Mouse (Mus musculus) liver, postnatal 0 days (tissue): ENCODE measurements around the gene Got2. TPM values are rescaled to one million over a fixed set of nuclear protein-coding genes. Genes with fewer than 3 reads are reported as not detected.

Experiments used
- ATAC-seq: fragments of 200-750 bp; cut with Nextera tagmentation; 2 replicates; pipeline ENCODE4 v1.8.0; 2017; ENCODE audit warnings: mild to moderate bottlenecking, moderate library complexity
- DNase-seq: peaks from one replicate; pipeline ENCODE4 v3.0.0-alpha.2; 2016
- H3K27ac ChIP-seq: fragments of 300-500 bp; sonication (generic); 2 replicates; pipeline ENCODE4 v1.5.1; 2014; ENCODE audit warnings: antibody characterized with exemption, moderate library complexity, mild to moderate bottlenecking, low read depth
- H3K27me3 ChIP-seq: fragments of 300-500 bp; sonication (generic); 2 replicates; pipeline ENCODE4 v1.6.1; 2014; ENCODE audit warnings: low read length, control low read depth, mixed read lengths; ENCODE audit not compliant: insufficient read depth
- H3K36me3 ChIP-seq: fragments of 300-500 bp; sonication (generic); replicated peaks from 2 replicates; pipeline ENCODE4 v1.6.1; 2014; ENCODE audit warnings: mild to moderate bottlenecking, control low read depth, low read length, moderate library complexity, mixed read lengths; ENCODE audit not compliant: insufficient read depth
- H3K4me1 ChIP-seq: fragments of 300-500 bp; sonication (generic); 2 replicates; pipeline ENCODE4 v1.6.1; 2014; ENCODE audit warnings: antibody characterized with exemption, mild to moderate bottlenecking, control low read depth; ENCODE audit not compliant: insufficient read depth
- H3K4me2 ChIP-seq: fragments of 300-500 bp; sonication (generic); 2 replicates; pipeline ENCODE4 v1.6.1; 2014; ENCODE audit warnings: low read depth, mild to moderate bottlenecking, low read length, moderate library complexity, mixed read lengths
- H3K4me3 ChIP-seq: fragments of 300-500 bp; sonication (generic); 2 replicates; pipeline ENCODE4 v1.5.1; 2014; ENCODE audit warnings: low read depth, low read length
- H3K9ac ChIP-seq: fragments of 300-500 bp; sonication (generic); replicated peaks from 2 replicates; pipeline ENCODE4 v1.6.1; 2014; ENCODE audit warnings: mild to moderate bottlenecking, moderate library complexity
- H3K9me3 ChIP-seq: fragments of 300-500 bp; sonication (generic); 2 replicates; pipeline ENCODE4 v1.6.1; 2016; ENCODE audit warnings: mild to moderate bottlenecking, control low read depth, low read length, mixed read lengths
- CTCF ChIP-seq: sonication (generic); IDR thresholded peaks from 2 replicates; pipeline ENCODE4 v1.5.1; 2016; ENCODE audit warnings: antibody characterized with exemption, low read depth
- EP300 ChIP-seq: IDR thresholded peaks from 2 replicates; pipeline ENCODE4 v1.6.1; 2016; ENCODE audit warnings: antibody characterized with exemption, low read depth, mild to moderate bottlenecking
- WGBS: fragments of 180-500 bp; shearing (Covaris S2); extraction: QIAGEN DNeasy Blood & Tissue Kit; methylation state at CpG from one replicate; pipeline ENCODE4 v1.1.7; 2014; ENCODE audit not compliant: insufficient replicate concordance; 5-methylcytosine and 5-hydroxymethylcytosine counted together
- polyA plus RNA-seq: library from polyadenylated mRNA; unstranded; fragments of >200 nt; fragmentation: Nextera tagmentation; extraction: Ambion mirVana; gene quantifications from 2 replicates; pipeline ENCODE4 v1.2.1, GENCODE M21; 2015

Gene Got2
- polyA plus RNA-seq, 1 experiment from 2014 or later = 308 TPM

- Histone ChIP-seq H3K9ac (no peak overlapping the region), H3K9me3 (no peaks in the 10 kb centered on the region)
- DNase-seq = no peak
Measured at GRCm38 (mm10) chr8:95907885-95908284, 19.5 kb upstream of the Got2 start.

DNA sequence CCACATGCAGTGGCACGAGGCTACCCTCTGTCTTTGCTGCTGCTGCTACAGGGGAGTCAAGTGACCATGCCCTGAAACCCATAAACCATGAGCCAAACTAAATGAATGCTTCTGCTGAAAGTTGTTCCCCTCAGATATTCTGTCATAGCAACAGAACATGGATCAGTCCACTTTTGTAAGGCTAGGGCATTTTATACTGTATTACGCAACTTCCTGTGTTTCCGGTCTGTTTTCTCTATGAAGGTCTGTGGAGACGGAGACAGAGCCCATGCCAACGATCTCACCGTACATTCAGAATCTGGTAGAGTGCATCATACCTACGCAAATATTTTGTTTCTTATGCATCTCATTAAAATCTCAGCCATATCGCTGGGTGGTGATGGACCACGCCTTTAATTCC is 18.4 kb upstream of the Got2 start:
- Histone ChIP-seq H3K4me2 (no peak overlapping the region), H3K9me3 (no peaks in the 10 kb centered on the region), H3K27me3 (no peaks in the 10 kb centered on the region), H3K9ac (no peak overlapping the region), H3K27ac (no peak overlapping the region), H3K36me3 (no peaks in the 10 kb centered on the region), H3K4me3 (no peak overlapping the region), H3K4me1 (no peaks in the 10 kb centered on the region)
- 52% methylated on average over 9 of the region's 9 CpGs for WGBS
- TF ChIP-seq CTCF (no peak), EP300 (no peak)
- ATAC-seq (no peak), DNase-seq (no peak)

More at GRCm38 (mm10) chr8:95907885-95908284, 19.5 kb upstream of the Got2 start:
- no peak for ATAC-seq
- H3K4me3 ChIP-seq = no peak overlapping the region
- no peaks in the 10 kb centered on the region for H3K4me1 ChIP-seq
- H3K27me3 ChIP-seq = no peaks in the 10 kb centered on the region
- no peak overlapping the region for H3K4me2 ChIP-seq
- 88% methylated on average over 11 of the region's 11 CpGs for WGBS
- no peak overlapping the region for H3K27ac ChIP-seq
- TF ChIP-seq EP300 = no peak
- TF ChIP-seq CTCF = no peak
- no peaks in the 10 kb centered on the region for H3K36me3 ChIP-seq

GRCm38 (mm10) chr8:95901864-95902263 is 13.5 kb upstream of the Got2 start:
- DNase-seq = peak; percentile 35
- ATAC-seq = no peak
- WGBS = 41% methylated on average over 7 of the region's 7 CpGs

DNA sequence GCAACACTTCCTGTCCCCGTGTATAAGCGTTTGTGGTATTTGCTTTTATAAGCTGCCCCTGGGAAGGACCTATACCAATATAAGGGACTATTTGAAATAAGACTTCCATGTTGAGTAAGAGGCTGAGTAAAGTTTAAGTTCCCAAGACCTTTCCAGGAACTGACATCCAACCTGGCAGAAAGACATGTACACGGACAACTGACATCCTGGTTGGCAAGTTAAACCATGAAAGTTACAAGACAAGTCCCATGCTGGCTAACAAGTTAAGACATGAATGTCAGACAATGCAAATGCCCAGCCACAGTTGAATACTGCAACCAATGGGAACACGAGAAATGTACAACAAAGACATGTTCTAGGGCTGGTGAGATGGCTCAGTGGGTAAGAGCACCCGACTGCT is 5.4 kb upstream of the Got2 start:
- H3K4me3 ChIP-seq = no peak overlapping the region
- H3K27ac ChIP-seq = no peak overlapping the region
- no peak overlapping the region for H3K4me2 ChIP-seq
- H3K9me3 ChIP-seq = no peaks in the 10 kb centered on the region
- no peak for DNase-seq
- no peak for TF ChIP-seq EP300
- TF ChIP-seq CTCF = no peak
- H3K9ac ChIP-seq = no peak overlapping the region
- WGBS = 79% methylated on average over 5 of the region's 5 CpGs
- no peak for ATAC-seq
- no peaks in the 10 kb centered on the region for H3K4me1 ChIP-seq
- no peaks in the 10 kb centered on the region for H3K27me3 ChIP-seq
- H3K36me3 ChIP-seq = no peaks in the 10 kb centered on the region

More at GRCm38 (mm10) chr8:95901864-95902263, 13.5 kb upstream of the Got2 start:
- no peak overlapping the region for H3K4me2 ChIP-seq
- no peaks in the 10 kb centered on the region for H3K36me3 ChIP-seq
- TF ChIP-seq CTCF (no peak), EP300 (no peak)
- H3K4me1 ChIP-seq = no peaks in the 10 kb centered on the region
- H3K9ac ChIP-seq = no peak overlapping the region
- no peaks in the 10 kb centered on the region for H3K9me3 ChIP-seq
- no peaks in the 10 kb centered on the region for H3K27me3 ChIP-seq
- H3K4me3 ChIP-seq = no peak overlapping the region
- H3K27ac ChIP-seq = no peak overlapping the region

GRCm38 (mm10) chr8:95887578-95888284 is 616 bp downstream of the Got2 start:
- H3K9me3 ChIP-seq = no peaks in the 10 kb centered on the region
- WGBS = under 1% methylated on average over 35 of the region's 38 CpGs

GRCm38 (mm10) chr8:95886647-95887577 is 1.4 kb downstream of the Got2 start:
- Histone ChIP-seq H3K27ac (peak overlapping the region; percentile 96), H3K9me3 (no peaks in the 10 kb centered on the region), H3K36me3 (no peaks in the 10 kb centered on the region), H3K9ac (peak overlapping the region; percentile 83), H3K4me3 (peak overlapping the region; percentile 81), H3K4me2 (peak overlapping the region; percentile 87), H3K4me1 (peaks cover 11% of the 10 kb centered on the region; the same call in 1 of the 2 replicates), H3K27me3 (no peaks in the 10 kb centered on the region)
- 47% methylated on average over 17 of the region's 17 CpGs for WGBS
- DNase-seq (peak; percentile 58), ATAC-seq (no peak)
- TF ChIP-seq EP300 (no peak), CTCF (no peak)

More at GRCm38 (mm10) chr8:95887578-95888284, 616 bp downstream of the Got2 start:
- Histone ChIP-seq H3K27ac (peak overlapping the region; percentile 96), H3K4me1 (peaks cover 11% of the 10 kb centered on the region; the same call in 1 of the 2 replicates), H3K27me3 (no peaks in the 10 kb centered on the region), H3K9ac (peak overlapping the region; percentile 83), H3K4me2 (peak overlapping the region; percentile 87), H3K4me3 (peak overlapping the region; percentile 81), H3K36me3 (no peaks in the 10 kb centered on the region)
- TF ChIP-seq EP300 = no peak; the same call in 1 of the 2 replicates
- no peak for TF ChIP-seq CTCF
- peak; percentile 83 for ATAC-seq
- DNase-seq = peak; percentile 87
